Mouse (Mus musculus) kidney, adult 9 months (tissue): ENCODE measurements around the gene Prkcz.
A peak's percentile ranks its signal among the peaks of the same experiment; 100 is the strongest.

Source experiments
- DNase-seq: peaks from one replicate; pipeline ENCODE4 v3.0.0; 2022

Prkcz gene

GRCm38 (mm10) chr4:155239494-155239893 is 121.7 kb downstream of the Prkcz start:
- no peak for DNase-seq

DNA sequence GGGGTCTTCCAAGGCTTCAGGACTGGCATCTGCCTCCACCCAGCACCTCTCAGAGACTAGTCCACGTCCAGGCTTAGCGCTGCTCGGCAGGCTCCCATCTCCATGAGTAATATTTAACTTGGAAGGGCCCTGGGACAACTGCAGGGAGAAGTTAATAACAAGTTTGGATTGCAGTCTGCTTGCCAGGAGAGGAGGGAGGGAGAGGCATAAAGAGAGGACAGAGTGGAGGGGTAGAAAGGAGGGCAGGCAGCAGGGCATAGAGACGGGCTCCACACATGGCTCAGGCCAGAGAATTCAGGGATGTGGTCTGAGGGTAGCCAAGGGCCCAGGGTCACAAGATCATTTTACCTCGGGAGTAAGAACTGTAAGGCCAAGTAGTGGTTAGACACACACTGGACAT is 122.9 kb downstream of the Prkcz start:
- peak; percentile 94 for DNase-seq

- no peak for DNase-seq
Observed at GRCm38 (mm10) chr4:155236737-155237385, 124.3 kb downstream of the Prkcz start.

- peak; percentile 95 for DNase-seq
Observed at GRCm38 (mm10) chr4:155235311-155236119, 125.6 kb downstream of the Prkcz start.

DNA sequence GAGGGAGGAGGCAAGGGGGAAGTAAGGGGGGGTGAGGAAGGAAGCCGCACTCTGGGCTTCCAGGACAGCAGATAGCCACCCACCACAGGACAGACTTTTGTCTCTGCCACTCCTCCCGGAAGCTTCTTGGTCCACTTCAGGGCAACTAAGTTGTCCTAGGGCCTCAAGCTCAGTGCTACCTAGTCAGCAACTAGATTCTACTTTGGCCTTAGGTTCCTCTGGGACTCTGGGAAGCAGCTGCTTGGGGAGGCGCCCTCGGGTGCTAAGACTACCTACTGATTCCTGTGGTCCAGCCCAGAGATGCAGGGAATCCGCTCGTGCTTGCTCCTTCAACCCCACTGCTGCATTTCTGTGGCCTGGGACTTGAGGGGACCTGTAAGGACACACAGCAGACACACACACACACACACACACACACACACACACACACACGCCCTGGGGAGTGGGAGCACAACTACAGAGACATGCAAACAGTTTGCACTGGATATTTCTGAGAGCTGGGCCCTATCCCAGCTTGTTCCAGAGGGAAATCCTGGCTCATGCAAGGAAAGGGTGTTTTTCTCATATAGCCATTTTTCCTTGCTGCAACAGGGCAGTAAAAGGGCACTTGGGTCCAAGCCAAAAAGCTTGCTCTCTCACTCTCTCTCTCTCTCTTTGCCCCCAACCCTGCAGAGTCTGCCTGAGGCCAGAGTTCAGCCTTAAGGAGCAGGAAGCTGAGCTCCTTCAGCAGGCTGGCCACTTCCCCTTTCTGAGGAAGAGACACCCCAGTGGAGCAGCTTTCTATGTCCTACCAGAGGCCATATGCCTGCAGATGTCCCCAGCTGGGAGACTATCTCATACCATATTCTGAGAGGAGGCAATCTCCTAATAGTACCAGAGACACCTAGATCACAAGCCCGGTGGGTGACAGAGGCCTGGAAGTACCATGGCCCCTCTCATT is 126.5 kb downstream of the Prkcz start:
- peak; percentile 83 for DNase-seq

DNA sequence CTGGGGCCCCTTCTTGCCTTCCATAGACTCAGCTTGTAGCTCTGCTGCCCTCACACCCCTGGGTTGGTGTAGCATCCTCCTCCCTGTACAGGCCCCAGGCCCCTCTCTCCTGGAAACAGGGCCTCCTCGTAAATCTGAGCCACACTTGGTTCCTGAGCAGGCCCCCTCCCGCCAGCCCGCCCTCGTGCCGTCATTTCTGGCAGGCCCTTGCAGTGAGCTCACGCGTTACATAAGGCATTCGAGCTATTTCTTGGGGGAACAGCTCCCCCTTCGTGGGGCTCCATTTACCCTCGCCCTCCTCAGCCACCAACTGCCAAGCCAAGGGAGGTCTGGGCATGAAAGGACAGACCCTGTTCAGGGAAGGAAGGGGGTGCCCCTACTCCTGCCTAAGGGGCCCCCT is 127.3 kb downstream of the Prkcz start:
- peak; percentile 86 for DNase-seq

- peak; percentile 76 for DNase-seq
Observed at GRCm38 (mm10) chr4:155228461-155228860, 132.7 kb downstream of the Prkcz start.

- DNase-seq: no peak
Observed at GRCm38 (mm10) chr4:155227986-155228385, 133.2 kb downstream of the Prkcz start.

DNA sequence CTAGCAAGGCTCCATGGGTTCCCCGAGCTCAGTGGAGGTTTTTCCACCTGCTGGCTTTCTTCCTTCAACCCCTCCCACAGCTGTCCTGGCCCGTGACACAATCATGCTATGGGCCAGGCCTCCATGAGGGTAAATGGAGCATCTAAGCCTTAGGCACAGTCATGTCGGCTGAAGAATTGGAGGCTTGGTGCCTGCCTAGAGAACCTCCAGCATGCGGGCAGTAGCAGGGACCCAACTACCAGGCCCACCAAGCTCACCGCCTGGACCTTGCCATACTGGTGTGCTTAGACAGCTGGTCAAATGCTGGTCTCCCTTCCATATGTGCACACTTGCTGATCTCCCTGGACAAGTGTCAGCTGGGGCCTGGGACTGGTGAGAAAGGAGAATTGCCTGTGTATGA is 135.2 kb downstream of the Prkcz start:
- DNase-seq: no peak

DNA sequence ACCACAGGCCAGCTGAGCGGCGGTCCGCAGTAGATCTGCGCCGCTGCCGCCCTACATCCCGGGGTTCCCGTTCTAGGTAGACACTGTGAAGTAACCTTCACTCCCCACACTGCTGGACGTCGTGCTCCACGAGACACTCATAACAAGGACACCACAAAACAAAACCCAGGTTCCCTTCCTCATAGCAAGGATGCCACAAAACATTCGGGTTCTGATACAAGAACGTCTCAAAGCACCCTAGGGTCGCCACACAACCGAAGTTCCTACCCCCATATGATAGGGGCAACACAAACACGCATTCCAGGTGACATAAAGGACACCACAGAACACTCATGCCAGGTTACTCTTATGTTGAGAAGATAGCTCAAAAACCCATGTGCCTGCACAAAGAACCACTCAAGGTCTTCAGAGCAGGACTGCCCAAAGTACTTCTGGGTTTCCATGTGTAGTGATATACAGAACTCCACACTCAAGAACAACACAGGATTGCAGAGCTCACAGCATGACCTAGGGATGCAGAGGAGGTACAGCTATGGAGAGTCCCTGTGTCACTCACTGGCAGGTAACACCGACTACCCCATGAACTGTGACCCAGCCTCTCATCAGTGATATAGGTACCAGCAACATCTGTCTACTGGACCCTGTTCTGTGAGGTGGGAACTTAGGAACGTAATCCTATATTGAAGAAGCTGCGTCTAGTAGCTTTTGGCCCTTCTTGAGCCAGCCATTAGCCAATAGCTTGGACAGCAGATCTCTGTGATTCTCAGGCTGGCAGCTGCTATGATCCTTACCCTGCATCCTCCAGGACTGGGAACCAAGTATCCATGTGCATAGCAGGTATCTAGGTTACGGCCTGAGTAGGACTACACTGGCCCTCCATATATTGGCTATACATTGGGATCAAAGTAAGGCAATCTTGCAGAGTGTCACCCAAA is 137.3 kb downstream of the Prkcz start:
- no peak for DNase-seq

- DNase-seq: peak; percentile 99
Observed at GRCm38 (mm10) chr4:155222841-155223593, 138.1 kb downstream of the Prkcz start.

- no peak for DNase-seq
Observed at GRCm38 (mm10) chr4:155222552-155222840, 138.7 kb downstream of the Prkcz start, which contains the start of gene Ski. Ski (minus strand) TSS chr4:155222592.

DNA sequence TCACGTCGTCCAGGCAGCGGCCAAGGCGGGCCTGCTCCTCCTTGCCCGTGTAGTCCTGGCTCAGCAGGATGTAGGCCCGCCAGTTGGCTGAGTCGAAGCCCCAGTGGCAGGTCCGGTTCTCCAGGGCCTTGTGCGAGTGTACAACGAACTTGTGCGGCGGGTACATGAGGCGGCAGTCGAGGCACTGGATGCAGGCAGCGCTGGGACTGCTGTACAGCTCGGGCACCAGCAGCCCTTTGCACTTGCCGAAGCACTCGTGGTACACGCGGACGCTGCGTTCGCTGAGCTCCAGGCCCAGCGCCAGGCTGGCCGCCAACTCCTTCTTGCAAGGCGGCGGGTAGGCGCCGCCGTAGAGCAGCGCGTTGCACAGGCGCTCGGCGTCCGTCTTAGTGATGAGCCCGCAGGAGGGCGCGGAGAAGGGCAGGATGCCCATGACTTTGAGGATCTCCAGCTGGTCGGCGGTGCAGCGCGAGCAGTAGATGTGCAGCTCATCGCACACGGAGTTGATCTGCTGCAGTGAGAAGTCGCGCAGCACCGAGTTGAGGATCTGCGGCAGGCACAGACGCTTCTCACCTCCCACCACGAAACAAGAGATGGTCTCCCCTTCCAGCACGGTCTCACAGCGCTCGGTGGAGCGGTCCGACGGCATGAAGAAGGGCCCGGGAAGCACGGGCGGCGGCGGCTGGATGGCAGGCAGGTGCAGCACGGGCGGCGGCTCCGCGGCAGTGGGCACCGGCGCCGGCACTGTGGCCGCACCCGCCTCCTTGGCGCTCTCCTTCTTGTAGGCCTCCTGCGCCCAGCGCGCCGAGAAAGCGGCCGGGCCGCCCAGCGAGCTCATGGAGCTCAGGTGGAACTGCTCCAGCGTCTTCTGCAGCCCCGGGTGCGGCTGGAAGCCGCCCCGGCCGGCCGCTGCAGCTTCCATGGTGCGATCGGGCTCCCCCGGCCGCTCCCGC is 139.3 kb downstream of the Prkcz start:
- DNase-seq: peak; percentile 88

DNA sequence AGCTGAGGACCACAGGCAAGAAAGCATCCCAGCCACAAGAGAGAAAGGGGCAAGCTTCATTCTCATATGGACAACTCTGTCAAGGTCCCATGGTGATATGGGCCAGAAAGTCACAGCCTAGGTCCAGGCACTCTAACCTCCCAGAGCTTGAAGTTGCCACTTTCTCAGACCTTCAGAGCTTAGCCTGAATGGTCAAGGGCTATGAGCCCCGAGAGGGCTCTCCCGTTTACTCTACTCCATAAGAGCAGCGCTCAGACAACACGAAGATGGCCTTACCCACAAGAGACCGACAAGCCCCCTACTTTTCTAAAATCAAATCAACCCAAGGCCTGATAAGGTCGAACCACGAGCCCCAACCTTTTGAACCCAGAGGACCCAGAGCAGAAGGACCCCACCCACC is 140.1 kb downstream of the Prkcz start:
- no peak for DNase-seq

GRCm38 (mm10) chr4:155220213-155221100 is 140.7 kb downstream of the Prkcz start:
- DNase-seq: no peak

DNA sequence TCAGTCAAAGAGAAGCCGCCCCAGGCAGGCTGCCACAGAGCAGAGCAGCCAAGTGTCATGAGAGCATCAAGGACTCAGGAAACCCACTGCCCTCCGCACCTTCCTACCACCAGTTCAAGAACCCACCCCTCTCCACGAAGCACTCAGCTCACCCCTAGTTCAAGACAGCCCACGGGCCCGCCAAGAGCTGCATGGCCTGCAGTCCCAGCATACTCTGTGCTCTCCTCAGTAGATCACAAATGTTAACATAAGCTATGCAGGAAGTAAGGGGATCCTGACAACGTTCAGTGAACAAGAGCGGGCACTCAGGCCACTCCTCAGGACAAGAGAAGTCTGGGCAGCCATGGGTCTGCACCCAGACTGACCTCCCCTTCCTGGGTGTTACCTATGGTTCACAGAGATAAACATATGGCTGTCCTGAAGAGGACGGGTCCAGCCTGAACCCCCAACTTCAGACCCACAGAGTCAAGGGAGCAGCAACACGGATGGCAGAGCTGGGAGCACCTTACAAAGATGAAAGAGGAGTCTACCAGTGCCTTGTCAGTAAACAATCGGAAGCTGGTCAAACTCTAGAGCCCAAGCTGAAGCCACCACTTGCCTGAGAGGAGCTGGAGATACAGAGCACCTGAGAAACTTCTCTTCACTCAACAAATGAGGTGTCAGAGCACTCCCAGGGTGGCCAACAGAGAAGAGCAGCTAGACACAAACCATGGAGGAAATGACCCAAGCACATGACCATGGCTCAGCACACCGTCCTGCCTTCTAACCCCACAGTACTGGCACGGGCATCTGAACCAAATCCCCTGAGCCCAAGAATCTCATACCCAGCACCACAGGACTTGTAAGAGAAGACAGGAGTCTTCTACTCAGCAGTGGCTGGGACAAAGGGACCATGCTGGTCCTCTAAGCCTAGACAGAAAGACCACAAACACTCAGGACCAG is 141.6 kb downstream of the Prkcz start:
- DNase-seq: no peak

DNA sequence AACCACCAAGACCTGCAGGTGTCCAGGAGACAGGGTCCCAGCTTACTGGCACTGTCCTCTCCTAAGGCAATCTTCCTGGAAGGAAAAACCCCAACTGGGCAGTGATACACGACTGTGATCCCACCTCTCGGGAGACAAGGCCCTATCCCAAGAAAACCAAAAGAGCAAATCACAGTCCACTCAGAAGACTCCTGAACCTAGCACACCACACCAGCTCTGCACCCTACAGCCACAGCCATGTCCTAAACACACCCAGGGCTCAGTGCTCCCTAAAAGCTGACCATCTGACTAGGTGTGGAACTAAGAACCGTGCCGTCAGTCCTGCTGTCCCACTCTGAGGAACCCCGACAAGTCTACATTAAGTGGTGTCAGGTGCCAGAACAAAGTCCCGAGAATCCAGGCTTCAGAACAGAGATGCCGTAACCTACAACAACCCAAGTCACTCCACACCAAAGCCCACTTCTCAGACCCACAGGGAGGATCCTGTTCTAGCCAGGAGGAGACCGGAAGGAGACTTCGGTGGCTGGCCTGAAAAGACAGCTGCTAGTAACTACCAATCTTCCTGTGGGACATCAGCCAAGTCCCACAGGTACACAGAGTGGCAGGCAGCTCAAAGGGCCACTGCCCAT is 142.9 kb downstream of the Prkcz start:
- no peak for DNase-seq
